Mouse (Mus musculus) liver, embryonic 13.5 days (tissue): ENCODE results near the gene Olfr809. TPM values are rescaled to one million over a fixed set of nuclear protein-coding genes. Genes with fewer than 3 reads are reported as not detected.

ENCODE experiments used
- ATAC-seq: fragments of 200-750 bp; cut with Nextera tagmentation; 2 replicates; pipeline ENCODE4 v1.8.0; 2017; ENCODE audit warnings: low read depth, mild to moderate bottlenecking, moderate number of reproducible peaks, moderate library complexity
- DNase-seq: peaks from one replicate; pipeline ENCODE4 v3.0.0; 2022
- H3K27ac ChIP-seq: fragments of 300-500 bp; sonication (generic); 2 replicates; pipeline ENCODE4 v1.5.1; 2015; ENCODE audit warnings: moderate library complexity, mild to moderate bottlenecking, inconsistent platforms
- H3K27me3 ChIP-seq: fragments of 300-500 bp; sonication (generic); 2 replicates; pipeline ENCODE4 v1.6.1; 2015; ENCODE audit warnings: mild to moderate bottlenecking, inconsistent platforms
- H3K36me3 ChIP-seq: fragments of 300-500 bp; sonication (generic); 2 replicates; pipeline ENCODE4 v1.6.1; 2015; ENCODE audit warnings: mild to moderate bottlenecking, inconsistent platforms
- H3K4me1 ChIP-seq: fragments of 300-500 bp; sonication (generic); replicated peaks from 2 replicates; pipeline ENCODE4 v1.6.1; 2015; ENCODE audit warnings: inconsistent platforms
- H3K4me2 ChIP-seq: fragments of 300-500 bp; sonication (generic); 2 replicates; pipeline ENCODE4 v1.6.1; 2015; ENCODE audit warnings: inconsistent platforms, mild to moderate bottlenecking, moderate library complexity
- H3K4me3 ChIP-seq: fragments of 300-500 bp; sonication (generic); replicated peaks from 2 replicates; pipeline ENCODE4 v1.5.1; 2015; ENCODE audit warnings: mild to moderate bottlenecking, inconsistent platforms
- H3K9ac ChIP-seq: fragments of 300-500 bp; sonication (generic); 2 replicates; pipeline ENCODE4 v1.6.1; 2015; ENCODE audit warnings: mild to moderate bottlenecking, inconsistent platforms
- H3K9me3 ChIP-seq: fragments of 300-500 bp; sonication (generic); replicated peaks from 2 replicates; pipeline ENCODE4 v1.6.1; 2016; ENCODE audit warnings: inconsistent platforms
- WGBS: fragments of 180-500 bp; shearing (Covaris S2); methylation state at CpG from one replicate; pipeline ENCODE4 v1.1.7; 2015; ENCODE audit not compliant: insufficient replicate concordance; 5-methylcytosine and 5-hydroxymethylcytosine counted together
- microRNA-seq: library from miRNA; unstranded; fragments of <30 nt; microRNA quantifications from one replicate; pipeline ENCODE4, GENCODE M21; 2016
- polyA plus RNA-seq: library from polyadenylated mRNA; unstranded; fragments of >200 nt; fragmentation: Nextera tagmentation; extraction: Ambion mirVana; gene quantifications from 2 replicates; pipeline ENCODE4 v1.2.1, GENCODE M21; 2015

Olfr809 gene
- polyA plus RNA-seq, result not detected in 2 replicates

DNA sequence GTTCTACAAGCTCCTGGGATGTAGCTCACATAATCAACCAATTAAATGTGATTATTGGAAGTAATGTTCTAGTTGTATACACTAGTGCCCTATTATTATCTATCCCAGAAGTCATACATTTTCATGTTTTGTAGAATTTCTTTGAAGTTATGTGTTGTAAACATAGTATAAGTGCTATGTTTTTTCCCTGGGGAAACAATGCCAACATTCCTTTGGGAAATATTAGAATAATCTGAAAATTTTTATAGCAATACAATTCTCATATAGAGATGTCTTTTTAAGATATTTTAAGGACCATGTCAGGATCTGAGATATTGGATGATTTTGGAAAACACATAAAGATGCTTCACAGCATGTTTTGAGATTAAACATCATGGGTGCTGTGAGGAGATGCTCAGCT lies at the start of gene Olfr809:
TSS of gene Olfr809 (plus strand) at position 301 of the 400 bp plus-strand sequence.
- no peaks in the 10 kb centered on the region for H3K36me3 ChIP-seq
- no peaks in the 10 kb centered on the region for H3K4me1 ChIP-seq
- ATAC-seq (no peak), DNase-seq (no peak)
- no peak within 1 kb of the TSS for H3K4me3 ChIP-seq
- no peaks in the 10 kb centered on the region for H3K27me3 ChIP-seq
- H3K9me3 ChIP-seq, result no peaks in the 10 kb centered on the region
- H3K9ac ChIP-seq, result no peak within 1 kb of the TSS
- no peak within 1 kb of the TSS for H3K4me2 ChIP-seq
- H3K27ac ChIP-seq, result no peak within 1 kb of the TSS

GRCm38 (mm10) chr10:129729275-129729674 lies 45.2 kb upstream of the Olfr809 start, which contains the start of gene Olfr805:
Gene Olfr805 (minus strand): TSS chr10:129729375.
- no peak within 1 kb of the TSS for H3K4me2 ChIP-seq
- ATAC-seq, result no peak
- no peaks in the 10 kb centered on the region for H3K9me3 ChIP-seq
- no peaks in the 10 kb centered on the region for H3K4me1 ChIP-seq
- no peak within 1 kb of the TSS for H3K9ac ChIP-seq
- WGBS, result 69% methylated on average over 2 of the region's 2 CpGs
- H3K36me3 ChIP-seq, result no peaks in the 10 kb centered on the region
- no peak within 1 kb of the TSS for H3K27ac ChIP-seq
- H3K4me3 ChIP-seq, result no peak within 1 kb of the TSS
- DNase-seq, result no peak
- no peaks in the 10 kb centered on the region for H3K27me3 ChIP-seq

GRCm38 (mm10) chr10:129741821-129742220 lies 32.6 kb upstream of the Olfr809 start, which contains the start of gene Olfr806:
Gene Olfr806 (minus strand): TSS chr10:129741921.
- Histone ChIP-seq H3K4me3 (no peak within 1 kb of the TSS), H3K4me1 (no peaks in the 10 kb centered on the region), H3K36me3 (no peaks in the 10 kb centered on the region), H3K4me2 (no peak within 1 kb of the TSS), H3K27me3 (no peaks in the 10 kb centered on the region), H3K9ac (no peak within 1 kb of the TSS), H3K9me3 (no peaks in the 10 kb centered on the region; the same call in 1 of the 2 replicates), H3K27ac (no peak within 1 kb of the TSS)
- DNase-seq (no peak), ATAC-seq (no peak)

- Histone ChIP-seq H3K4me1 (no peaks in the 10 kb centered on the region), H3K9ac (no peak within 1 kb of the TSS), H3K36me3 (no peaks in the 10 kb centered on the region), H3K27me3 (no peaks in the 10 kb centered on the region), H3K4me2 (no peak within 1 kb of the TSS), H3K9me3 (no peaks in the 10 kb centered on the region), H3K27ac (no peak within 1 kb of the TSS), H3K4me3 (no peak within 1 kb of the TSS)
- DNase-seq (no peak), ATAC-seq (no peak)
- WGBS, result 57% methylated on average over 1 of the region's 1 CpGs
Measured at GRCm38 (mm10) chr10:129757693-129758092, 16.7 kb upstream of the Olfr809 start, which contains the start of gene Olfr807. Gene Olfr807 (minus strand): TSS chr10:129757793.

GRCm38 (mm10) chr10:129765182-129765581 lies 9.3 kb upstream of the Olfr809 start, which contains the start of gene Olfr808:
Gene Olfr808 (plus strand): TSS chr10:129765482.
- Histone ChIP-seq H3K9ac (no peak within 1 kb of the TSS), H3K4me1 (no peaks in the 10 kb centered on the region), H3K4me3 (no peak within 1 kb of the TSS), H3K9me3 (no peaks in the 10 kb centered on the region), H3K27ac (no peak within 1 kb of the TSS), H3K27me3 (no peaks in the 10 kb centered on the region), H3K36me3 (no peaks in the 10 kb centered on the region), H3K4me2 (no peak within 1 kb of the TSS)
- no peak for ATAC-seq
- DNase-seq, result no peak
- 61% methylated on average over 1 of the region's 1 CpGs for WGBS

DNA sequence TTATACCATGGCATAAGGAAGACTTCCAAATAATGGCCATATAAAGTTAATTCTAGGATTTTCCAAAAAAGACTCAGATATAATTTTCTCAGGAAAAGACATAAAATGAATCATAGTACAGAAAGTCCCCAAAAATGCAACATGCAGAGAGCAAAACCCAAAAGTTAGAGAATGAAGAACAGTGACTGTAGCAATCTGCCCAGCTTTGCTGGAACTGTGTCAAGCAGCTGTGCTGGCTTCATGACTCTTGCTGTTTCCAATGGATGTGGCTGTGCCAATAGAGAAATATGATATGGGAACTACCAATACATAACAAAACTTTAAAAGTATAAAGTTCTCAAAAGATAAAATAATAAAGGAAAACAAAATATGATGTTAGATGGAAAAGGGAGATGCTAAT lies 3.7 kb downstream of the Olfr809 start:
- H3K36me3 ChIP-seq, result no peaks in the 10 kb centered on the region
- H3K4me1 ChIP-seq, result no peaks in the 10 kb centered on the region
- H3K4me3 ChIP-seq, result no peak overlapping the region
- no peaks in the 10 kb centered on the region for H3K9me3 ChIP-seq
- ATAC-seq, result no peak
- no peak overlapping the region for H3K4me2 ChIP-seq
- no peak for DNase-seq
- no peak overlapping the region for H3K9ac ChIP-seq
- no peak overlapping the region for H3K27ac ChIP-seq
- H3K27me3 ChIP-seq, result no peaks in the 10 kb centered on the region

- Histone ChIP-seq H3K4me1 (no peaks in the 10 kb centered on the region), H3K36me3 (no peaks in the 10 kb centered on the region), H3K27ac (no peak within 1 kb of the TSS), H3K9ac (no peak within 1 kb of the TSS), H3K4me2 (no peak within 1 kb of the TSS), H3K27me3 (no peaks in the 10 kb centered on the region), H3K4me3 (no peak within 1 kb of the TSS), H3K9me3 (no peaks in the 10 kb centered on the region)
- ATAC-seq (no peak), DNase-seq (no peak)
Measured at GRCm38 (mm10) chr10:129794817-129795216, 20.4 kb downstream of the Olfr809 start, which contains the start of gene Olfr810. Gene Olfr810 (minus strand): TSS chr10:129794917.

- Histone ChIP-seq H3K9me3 (no peaks in the 10 kb centered on the region), H3K36me3 (no peaks in the 10 kb centered on the region), H3K27me3 (no peaks in the 10 kb centered on the region), H3K4me2 (no peak within 1 kb of the TSS), H3K27ac (no peak within 1 kb of the TSS), H3K9ac (no peak within 1 kb of the TSS), H3K4me3 (no peak within 1 kb of the TSS), H3K4me1 (no peaks in the 10 kb centered on the region)
- DNase-seq (no peak), ATAC-seq (no peak)
- 58% methylated on average over 4 of the region's 4 CpGs for WGBS
Measured at GRCm38 (mm10) chr10:129804296-129804695, 29.9 kb downstream of the Olfr809 start, which contains the start of gene Olfr811. Gene Olfr811 (minus strand): TSS chr10:129804396.

Small RNA genes lying within 50 kb of the gene (microRNA-seq; reads per million reads assigned to microRNA genes)
- not detected for gene Gm24485

Other genes starting within 250 kb of the Olfr809 start
- not detected in 2 replicates for gene Olfr792, start 235.5 kb upstream of the Olfr809 start, polyA plus RNA-seq
- not detected in 2 replicates for gene Olfr794, start 207.0 kb upstream of the Olfr809 start, polyA plus RNA-seq
- not detected in 2 replicates for gene Olfr796, start 162.1 kb upstream of the Olfr809 start, polyA plus RNA-seq
- not detected in 2 replicates for gene Olfr798, start 146.7 kb upstream of the Olfr809 start, polyA plus RNA-seq
- gene Olfr799, start 137.2 kb upstream of the Olfr809 start, polyA plus RNA-seq, result not detected in 2 replicates
- gene Olfr800, start 116.9 kb upstream of the Olfr809 start, polyA plus RNA-seq, result not detected in 2 replicates
- not detected in 2 replicates for gene Olfr801, start 100.8 kb upstream of the Olfr809 start, polyA plus RNA-seq
- not detected in 2 replicates for gene Olfr802, start 86.5 kb upstream of the Olfr809 start, polyA plus RNA-seq
- not detected in 2 replicates for gene Olfr803, start 80.4 kb upstream of the Olfr809 start, polyA plus RNA-seq
- gene Olfr804, start 71.4 kb upstream of the Olfr809 start, polyA plus RNA-seq, result not detected in 2 replicates
- not detected in 2 replicates for gene Olfr805, start 45.3 kb upstream of the Olfr809 start, polyA plus RNA-seq
- gene Olfr806, start 32.7 kb upstream of the Olfr809 start, polyA plus RNA-seq, result not detected in 2 replicates
- not detected in 2 replicates for gene Olfr807, start 16.8 kb upstream of the Olfr809 start, polyA plus RNA-seq
- not detected in 2 replicates for gene Olfr808, start 9.2 kb upstream of the Olfr809 start, polyA plus RNA-seq
- gene Olfr810, start 20.3 kb downstream of the Olfr809 start, polyA plus RNA-seq, result not detected in 2 replicates
- gene Olfr811, start 29.8 kb downstream of the Olfr809 start, polyA plus RNA-seq, result not detected in 2 replicates
- gene Olfr812, start 71.5 kb downstream of the Olfr809 start, polyA plus RNA-seq, result not detected in 2 replicates
- not detected in 2 replicates for gene Olfr813, start 80.7 kb downstream of the Olfr809 start, polyA plus RNA-seq
- not detected in 2 replicates for gene Olfr814, start 105.2 kb downstream of the Olfr809 start, polyA plus RNA-seq
- not detected in 2 replicates for gene Olfr815, start 131.2 kb downstream of the Olfr809 start, polyA plus RNA-seq
- not detected in 2 replicates for gene Olfr816, start 141.0 kb downstream of the Olfr809 start, polyA plus RNA-seq
- gene Olfr818, start 174.5 kb downstream of the Olfr809 start, polyA plus RNA-seq, result not detected in 2 replicates
- not detected in 2 replicates for gene Olfr819, start 192.6 kb downstream of the Olfr809 start, polyA plus RNA-seq
- not detected in 2 replicates for gene Olfr247, start 201.5 kb downstream of the Olfr809 start, polyA plus RNA-seq
- gene Gm10310, start 210.4 kb downstream of the Olfr809 start, polyA plus RNA-seq, result not detected in 2 replicates
- gene Olfr820, start 238.0 kb downstream of the Olfr809 start, polyA plus RNA-seq, result not detected in 2 replicates